Mouse (Mus musculus): ENCODE data around the gene Erf. TPM values are rescaled to one million over a fixed set of nuclear protein-coding genes. Genes with fewer than 3 reads are reported as not detected.

Erf gene
- polyA plus RNA-seq, 1 experiment from 2014 or later = 7.8 TPM

GRCm38 (mm10) chr7:25251071-25251791 is 670 bp upstream of the Erf start:
- Histone ChIP-seq H3K27ac (ENCODE audit: low read depth, low read length) (peak overlapping the region; percentile 96), H3K4me1 (replicated peaks; ENCODE audit: control insufficient read depth, insufficient read depth, low read length) (peaks cover 7% of the 10 kb centered on the region; the same call in 1 of the 2 replicates), H3K4me2 (replicated peaks; ENCODE audit: low read depth) (peak overlapping the region; percentile 73), H3K4me3 (ENCODE audit: low read depth, low read length) (peak overlapping the region; percentile 91), H3K36me3 (ENCODE audit: control insufficient read depth, insufficient read depth) (0 out of 2 replicates have a peak, but pooled peaks cover 4% of the 10 kb centered on the region), H3K27me3 (replicated peaks; ENCODE audit: control insufficient read depth, insufficient read depth, low read length) (no peaks in the 10 kb centered on the region), H3K9me3 (ENCODE audit: control insufficient read depth) (no peaks in the 10 kb centered on the region), H3K9ac (ENCODE audit: low read depth, low read length) (peak overlapping the region; percentile 80)
- no peak for TF ChIP-seq CTCF (IDR thresholded peaks at IDR 0.05; ENCODE audit: low read depth)
- ATAC-seq = 0 out of 2 replicates have a peak, but pooled peaks have one; percentile 15
- WGBS = 8% methylated on average over 22 of the region's 22 CpGs

GRCm38 (mm10) chr7:25249314-25250140 is 1.0 kb downstream of the Erf start:
- Histone ChIP-seq H3K9me3 (ENCODE audit: control insufficient read depth) (no peaks in the 10 kb centered on the region), H3K4me3 (ENCODE audit: low read depth, low read length) (peak overlapping the region; percentile 91), H3K27me3 (replicated peaks; ENCODE audit: control insufficient read depth, insufficient read depth, low read length) (no peaks in the 10 kb centered on the region), H3K9ac (ENCODE audit: low read depth, low read length) (peak overlapping the region; percentile 80), H3K36me3 (ENCODE audit: control insufficient read depth, insufficient read depth) (peaks cover 17% of the 10 kb centered on the region), H3K4me2 (replicated peaks; ENCODE audit: low read depth) (peak overlapping the region; percentile 73), H3K4me1 (replicated peaks; ENCODE audit: control insufficient read depth, insufficient read depth, low read length) (peaks cover 7% of the 10 kb centered on the region; the same call in 1 of the 2 replicates), H3K27ac (ENCODE audit: low read depth, low read length) (peak overlapping the region; percentile 96)
- TF ChIP-seq CTCF (IDR thresholded peaks at IDR 0.05; ENCODE audit: low read depth) = no peak
- WGBS = under 1% methylated on average over 42 of the region's 73 CpGs
- peak; percentile 27 for ATAC-seq

- Histone ChIP-seq H3K4me2 (replicated peaks; ENCODE audit: low read depth) (peak overlapping the region; percentile 73), H3K4me3 (ENCODE audit: low read depth, low read length) (peak overlapping the region; percentile 91), H3K9me3 (ENCODE audit: control insufficient read depth) (no peaks in the 10 kb centered on the region), H3K27ac (ENCODE audit: low read depth, low read length) (peak overlapping the region; percentile 96), H3K36me3 (ENCODE audit: control insufficient read depth, insufficient read depth) (peaks cover 23% of the 10 kb centered on the region), H3K9ac (ENCODE audit: low read depth, low read length) (peak overlapping the region; percentile 80), H3K27me3 (replicated peaks; ENCODE audit: control insufficient read depth, insufficient read depth, low read length) (no peaks in the 10 kb centered on the region), H3K4me1 (replicated peaks; ENCODE audit: control insufficient read depth, insufficient read depth, low read length) (peaks cover 7% of the 10 kb centered on the region; the same call in 1 of the 2 replicates)
- peak; percentile 17; the same call in 1 of the 2 replicates for ATAC-seq
- no peak for TF ChIP-seq CTCF (IDR thresholded peaks at IDR 0.05; ENCODE audit: low read depth)
- whole genome bisulfite sequencing = under 1% methylated on average over 25 of the region's 25 CpGs
Measured at GRCm38 (mm10) chr7:25248846-25249313, 1.7 kb downstream of the Erf start.

GRCm38 (mm10) chr7:25248018-25248647 is 2.4 kb downstream of the Erf start:
- no peak for ATAC-seq
- H3K4me3 ChIP-seq (ENCODE audit: low read depth, low read length) = peak overlapping the region; percentile 91
- H3K9ac ChIP-seq (ENCODE audit: low read depth, low read length) = peak overlapping the region; percentile 80; the same call in 1 of the 2 replicates
- no peaks in the 10 kb centered on the region for H3K9me3 ChIP-seq (ENCODE audit: control insufficient read depth)
- peaks cover 28% of the 10 kb centered on the region for H3K36me3 ChIP-seq (ENCODE audit: control insufficient read depth, insufficient read depth)
- TF ChIP-seq CTCF (IDR thresholded peaks at IDR 0.05; ENCODE audit: low read depth) = no peak
- peak overlapping the region; percentile 96 for H3K27ac ChIP-seq (ENCODE audit: low read depth, low read length)
- H3K27me3 ChIP-seq (replicated peaks; ENCODE audit: control insufficient read depth, insufficient read depth, low read length) = no peaks in the 10 kb centered on the region
- 3% methylated on average over 18 of the region's 18 CpGs for WGBS
- H3K4me2 ChIP-seq (replicated peaks; ENCODE audit: low read depth) = peak overlapping the region; percentile 73
- H3K4me1 ChIP-seq (replicated peaks; ENCODE audit: control insufficient read depth, insufficient read depth, low read length) = peaks cover 7% of the 10 kb centered on the region; the same call in 1 of the 2 replicates

GRCm38 (mm10) chr7:25247498-25247897 is 3.1 kb downstream of the Erf start:
- 16% methylated on average over 3 of the region's 3 CpGs for WGBS
- H3K4me2 ChIP-seq (replicated peaks; ENCODE audit: low read depth) = peak overlapping the region; percentile 73
- no peaks in the 10 kb centered on the region for H3K27me3 ChIP-seq (replicated peaks; ENCODE audit: control insufficient read depth, insufficient read depth, low read length)
- no peaks in the 10 kb centered on the region for H3K9me3 ChIP-seq (ENCODE audit: control insufficient read depth)
- H3K36me3 ChIP-seq (ENCODE audit: control insufficient read depth, insufficient read depth) = peaks cover 33% of the 10 kb centered on the region
- no peak overlapping the region for H3K27ac ChIP-seq (ENCODE audit: low read depth, low read length)
- no peak for TF ChIP-seq CTCF (IDR thresholded peaks at IDR 0.05; ENCODE audit: low read depth)
- H3K4me1 ChIP-seq (replicated peaks; ENCODE audit: control insufficient read depth, insufficient read depth, low read length) = peaks cover 7% of the 10 kb centered on the region; the same call in 1 of the 2 replicates
- peak overlapping the region; percentile 91 for H3K4me3 ChIP-seq (ENCODE audit: low read depth, low read length)
- no peak for ATAC-seq
- H3K9ac ChIP-seq (ENCODE audit: low read depth, low read length) = 0 out of 2 replicates have a peak overlapping the region, but pooled peaks have one; percentile 11
